Mouse (Mus musculus) adrenal gland, postnatal 4 days (tissue): ENCODE results near the gene Trim2. TPM values are rescaled to one million over a fixed set of nuclear protein-coding genes. Genes with fewer than 3 reads are reported as not detected.

ENCODE experiments used
- total RNA-seq, 2 experiments: library from RNA; stranded (reverse); gene quantifications; 2 replicates each; pipeline ENCODE4 v1.2.3; 2021

Gene Trim2
- total RNA-seq, 2 experiments from 2014 or later = 59.5 to 71.3 TPM

Other genes starting within 250 kb of the Trim2 start
- 10 to 100 TPM; 18.8 to 24.0 TPM for gene Mnd1, start 151.1 kb downstream of the Trim2 start, total RNA-seq
- gene Gm6525, start 132.8 kb downstream of the Trim2 start, total RNA-seq = not detected
- gene Fhdc1, start 173.6 kb upstream of the Trim2 start, total RNA-seq = 10 to 100 TPM; 41.5 to 47.1 TPM